Mouse (Mus musculus): Measurements from ENCODE around the gene Gm37419. TPM values are rescaled to one million over a fixed set of nuclear protein-coding genes. Genes with fewer than 3 reads are reported as not detected.

Gm37419 gene
- not detected for polyA plus RNA-seq (2017; shearing (Covaris generic))

DNA sequence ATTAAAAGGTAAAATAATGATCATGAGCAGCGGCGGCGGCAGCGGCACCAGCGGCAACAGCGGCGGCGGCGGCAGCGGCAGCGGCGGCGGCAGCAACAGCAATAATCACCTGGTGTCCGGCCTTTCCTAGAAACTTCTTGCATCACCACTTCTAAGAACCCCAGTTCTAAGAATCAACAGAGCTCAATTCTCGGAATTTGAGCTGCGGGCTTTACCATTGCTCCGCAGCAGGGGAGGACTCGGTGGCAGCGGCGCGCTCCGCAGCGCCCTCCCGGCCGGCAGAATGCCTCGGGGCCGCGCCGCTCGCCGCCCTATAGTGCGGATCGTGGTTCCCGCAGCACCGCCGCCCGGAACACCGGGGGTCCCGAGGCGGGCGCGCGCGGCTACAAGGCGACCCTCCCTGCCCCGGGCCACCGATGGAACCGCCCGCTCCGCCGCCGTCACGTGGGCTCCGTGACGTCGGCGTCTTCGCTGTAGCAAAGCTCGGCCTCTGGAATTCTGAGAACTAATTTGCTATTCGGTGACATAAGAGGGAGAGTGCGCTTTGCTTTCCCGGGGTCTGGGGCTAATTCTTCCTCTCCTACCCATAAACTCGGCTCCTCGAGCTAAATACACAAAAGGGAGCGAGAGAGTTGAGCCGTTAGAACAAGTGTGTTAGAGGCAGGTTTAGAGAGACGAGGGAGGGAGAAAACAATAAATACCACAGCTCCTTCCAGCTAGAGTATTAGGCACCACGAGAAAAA lies at the start of gene Gm37419, which contains the start of gene Bcl6:
Gene Gm37419 (plus strand): TSS at position 17 of the 743 bp plus-strand sequence.
Gene Bcl6 (minus strand): TSS at position 387 of the 743 bp plus-strand sequence.

Other genes starting within 250 kb of the Gm37419 start
- not detected for gene Sst, start 97.5 kb upstream of the Gm37419 start, polyA plus RNA-seq (2017; shearing (Covaris generic))
- under 1 TPM in 1 of 2 experiments, not detected in 1; 0.45 TPM for gene Rtp2, start 56.1 kb upstream of the Gm37419 start, polyA plus RNA-seq (2017; shearing (Covaris generic))
- gene Bcl6, start 370 bp downstream of the Gm37419 start, polyA plus RNA-seq (2017; shearing (Covaris generic)): 10 to 100 TPM in 1 of 2 experiments, 1 to 10 TPM in 1; 7.7 to 13.2 TPM

All from activated CD4-positive, CD25-positive, alpha-beta regulatory T cell (primary cell).